Mouse (Mus musculus) c-Kit-negative CD71-positive TER-119-positive erythroid progenitor cells, embryonic 14.5 days (primary cell): ENCODE results near the gene Guk1.

Experiments used
- DNase-seq: peaks from one replicate; pipeline ENCODE4 v3.0.0-alpha.2; 2013; ENCODE audit warnings: low read depth, low spot score

Guk1 gene

GRCm38 (mm10) chr11:59163255-59164236 is 28.5 kb downstream of the Guk1 start, which contains the start of gene Iba57:
Gene Iba57 (minus strand): TSS chr11:59163739.
- peak; percentile 94 for DNase-seq

DNA sequence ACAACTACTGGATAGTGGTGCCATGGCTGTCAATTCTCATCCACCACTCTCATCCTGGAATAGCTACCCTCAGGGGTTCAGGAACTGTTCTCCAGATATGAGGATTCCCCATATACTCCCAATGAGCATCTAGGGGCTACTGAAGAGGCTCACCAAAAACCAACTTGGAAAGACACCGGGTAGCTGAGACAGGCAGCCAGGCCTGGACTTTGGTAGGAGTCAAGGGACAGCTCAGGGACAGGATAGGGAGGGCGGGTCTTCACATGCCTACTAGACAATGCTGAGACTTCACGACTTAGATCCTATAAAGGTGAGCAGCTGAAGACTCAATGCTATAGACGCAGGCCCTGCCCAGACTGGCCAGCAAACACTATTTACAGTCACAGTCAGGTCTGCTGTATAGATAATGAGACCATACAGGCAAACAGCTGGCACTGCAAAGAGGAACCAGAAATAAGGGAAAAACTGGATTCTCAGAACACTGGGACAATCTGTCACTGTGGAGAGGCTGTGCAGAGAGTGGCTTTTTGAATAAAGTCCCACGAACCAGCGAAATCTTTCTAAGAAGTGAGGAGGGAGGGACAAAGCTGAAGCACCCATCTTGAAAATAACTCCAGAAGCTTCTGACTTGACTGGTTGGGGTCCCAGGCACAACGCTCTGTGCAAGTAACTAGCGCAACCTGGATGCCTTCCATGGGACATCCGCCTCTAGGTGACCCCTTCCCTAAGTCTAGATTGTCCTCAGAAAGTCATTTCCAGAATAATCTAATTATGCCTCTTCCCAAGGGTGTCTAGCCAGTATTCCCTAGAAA is 29.4 kb downstream of the Guk1 start:
- peak; percentile 59 for DNase-seq

- no peak for DNase-seq
Observed at GRCm38 (mm10) chr11:59161398-59161797, 30.6 kb downstream of the Guk1 start.

GRCm38 (mm10) chr11:59159558-59159957 is 32.5 kb downstream of the Guk1 start:
- no peak for DNase-seq

DNA sequence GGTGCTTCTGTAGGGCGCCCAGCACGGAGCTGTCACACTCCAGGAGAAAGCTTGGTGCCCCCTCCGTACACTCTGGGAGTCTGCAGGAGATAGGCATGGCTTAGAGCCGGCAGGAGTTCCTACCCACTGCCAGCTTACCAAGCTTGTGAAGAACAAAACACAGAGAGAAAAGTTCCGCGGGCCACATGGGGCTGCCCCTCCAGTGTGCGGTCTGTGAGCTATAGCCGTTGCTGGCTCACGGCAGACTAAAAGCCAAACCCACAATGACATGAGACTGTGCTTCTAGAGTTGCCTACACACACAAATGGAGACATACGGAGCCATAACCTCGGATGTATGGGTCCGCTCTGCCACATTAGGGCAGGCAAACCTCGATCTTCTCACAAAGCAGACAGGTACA is 32.9 kb downstream of the Guk1 start:
- DNase-seq = no peak

- no peak for DNase-seq
Observed at GRCm38 (mm10) chr11:59155900-59156299, 36.1 kb downstream of the Guk1 start.

- no peak for DNase-seq
Observed at GRCm38 (mm10) chr11:59154220-59154619, 37.8 kb downstream of the Guk1 start.

DNA sequence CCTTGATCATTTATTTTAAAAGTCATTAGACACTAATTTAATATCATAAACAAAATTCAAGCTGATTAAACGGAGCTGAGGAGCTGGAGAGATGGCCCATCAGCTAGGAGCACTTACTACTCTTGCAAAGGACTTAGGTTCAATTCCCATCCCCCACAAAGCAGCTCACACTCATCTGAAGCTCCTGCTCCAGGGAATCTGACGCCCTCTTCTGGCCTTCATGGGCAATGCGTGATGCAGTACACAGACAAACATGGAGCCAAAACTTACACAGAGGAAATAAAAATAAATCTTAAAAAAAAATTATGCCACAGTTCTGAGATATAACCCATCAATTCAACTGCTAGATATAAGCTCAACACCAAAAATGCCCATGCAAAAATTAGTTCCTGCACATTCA is 40.3 kb downstream of the Guk1 start:
- no peak for DNase-seq

DNA sequence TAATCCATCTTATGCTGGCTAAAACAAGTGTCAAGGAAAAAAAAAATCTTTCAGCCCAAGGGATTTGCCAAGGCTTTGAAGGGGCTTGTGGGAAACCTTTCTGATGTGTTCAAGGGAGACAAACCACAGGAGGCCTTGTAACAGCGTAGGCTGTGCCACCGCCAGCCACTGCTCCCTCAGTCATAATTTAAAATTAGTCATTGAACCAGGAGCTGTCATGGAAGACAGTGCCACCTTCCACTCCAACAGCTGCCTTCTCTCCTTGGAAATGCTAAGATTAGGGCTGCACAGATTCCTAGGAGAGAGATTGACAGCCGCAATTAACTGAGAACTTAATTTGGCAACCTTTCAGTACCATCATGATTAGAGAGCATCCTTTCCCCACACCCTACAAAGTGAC is 42.7 kb downstream of the Guk1 start:
- DNase-seq = no peak

- DNase-seq = no peak
Observed at GRCm38 (mm10) chr11:59142962-59143361, 49.0 kb downstream of the Guk1 start.

DNA sequence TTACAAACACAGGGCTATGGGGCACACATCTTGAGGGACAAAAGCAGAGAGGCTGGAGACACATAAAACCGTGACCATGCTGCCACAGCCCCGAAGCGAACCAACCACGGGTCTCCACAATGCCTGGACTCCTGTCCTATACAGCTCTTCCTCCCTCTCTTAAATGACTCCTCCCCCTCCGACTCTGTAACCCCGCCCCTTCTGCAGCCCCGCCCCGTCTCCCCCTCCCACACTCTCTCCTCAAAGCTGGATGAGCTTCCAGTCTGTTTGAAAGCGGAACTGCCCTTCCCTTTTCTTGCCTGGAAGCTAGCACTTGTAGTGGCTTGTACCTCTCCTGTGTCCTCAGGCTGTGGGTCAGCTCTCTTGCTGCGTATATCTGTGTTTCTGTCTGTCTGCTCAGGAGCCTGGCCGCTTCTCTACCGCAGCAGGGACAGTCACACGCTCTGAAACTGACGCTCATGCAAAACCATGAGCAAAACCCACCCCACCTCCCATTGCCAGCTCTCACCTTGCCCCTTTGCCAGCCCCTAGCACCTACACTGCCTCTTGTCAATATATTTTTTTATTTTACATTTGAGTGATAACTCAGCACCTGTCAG is 50.1 kb downstream of the Guk1 start:
- DNase-seq = no peak

DNA sequence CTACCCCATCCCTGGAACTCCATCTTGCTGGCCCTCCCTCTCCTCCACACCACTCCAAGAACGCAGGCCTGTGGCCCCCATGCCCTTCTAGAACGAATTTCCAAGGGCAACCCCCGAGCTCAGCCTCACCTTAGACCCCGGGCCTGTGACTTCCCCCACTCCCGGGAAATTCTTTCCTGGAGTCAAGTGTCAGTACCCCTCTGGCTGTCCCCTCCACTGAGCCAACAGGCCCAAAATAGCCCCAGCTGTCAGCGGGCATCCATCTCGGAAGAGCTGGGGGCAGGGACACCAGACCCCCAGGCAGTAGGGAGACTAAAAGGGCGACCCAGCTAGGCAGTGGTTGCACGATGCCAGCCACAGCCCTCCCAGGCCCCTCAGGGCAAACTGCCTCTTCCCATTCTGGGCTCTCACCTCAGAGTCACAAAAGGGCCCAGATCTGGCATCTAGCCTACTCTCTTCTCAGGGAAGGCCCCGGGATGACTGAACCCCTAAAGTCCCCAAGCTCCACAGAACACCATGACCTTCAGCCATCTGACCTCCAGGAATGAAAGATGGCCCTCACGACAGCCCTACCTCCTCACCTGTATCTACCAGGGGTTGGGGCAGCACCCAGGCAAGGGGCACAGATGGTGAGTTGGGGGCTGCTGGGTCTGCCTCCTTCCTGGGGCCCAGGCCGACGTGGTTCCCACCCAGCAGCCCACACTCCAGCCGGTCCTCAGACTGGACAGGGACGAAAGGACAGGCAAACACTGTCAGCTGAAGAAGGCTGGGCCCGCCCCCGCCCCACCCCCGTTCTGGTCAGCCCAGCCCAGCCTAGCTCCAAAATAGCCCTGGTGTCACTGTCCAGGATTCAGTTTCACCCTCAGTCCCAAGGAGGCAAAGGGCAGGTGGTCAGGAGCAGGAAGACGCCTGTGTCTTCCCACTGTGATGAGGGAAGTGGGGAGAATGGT is 53.2 kb downstream of the Guk1 start:
- no peak for DNase-seq

- no peak for DNase-seq
Observed at GRCm38 (mm10) chr11:59136994-59137706, 54.9 kb downstream of the Guk1 start.

GRCm38 (mm10) chr11:59135904-59136452 is 56.0 kb downstream of the Guk1 start, which contains the start of gene Obscn:
Gene Obscn (minus strand): TSS chr11:59136402.
- DNase-seq = no peak

- DNase-seq = no peak
Observed at GRCm38 (mm10) chr11:59135051-59135820, 56.8 kb downstream of the Guk1 start.

DNA sequence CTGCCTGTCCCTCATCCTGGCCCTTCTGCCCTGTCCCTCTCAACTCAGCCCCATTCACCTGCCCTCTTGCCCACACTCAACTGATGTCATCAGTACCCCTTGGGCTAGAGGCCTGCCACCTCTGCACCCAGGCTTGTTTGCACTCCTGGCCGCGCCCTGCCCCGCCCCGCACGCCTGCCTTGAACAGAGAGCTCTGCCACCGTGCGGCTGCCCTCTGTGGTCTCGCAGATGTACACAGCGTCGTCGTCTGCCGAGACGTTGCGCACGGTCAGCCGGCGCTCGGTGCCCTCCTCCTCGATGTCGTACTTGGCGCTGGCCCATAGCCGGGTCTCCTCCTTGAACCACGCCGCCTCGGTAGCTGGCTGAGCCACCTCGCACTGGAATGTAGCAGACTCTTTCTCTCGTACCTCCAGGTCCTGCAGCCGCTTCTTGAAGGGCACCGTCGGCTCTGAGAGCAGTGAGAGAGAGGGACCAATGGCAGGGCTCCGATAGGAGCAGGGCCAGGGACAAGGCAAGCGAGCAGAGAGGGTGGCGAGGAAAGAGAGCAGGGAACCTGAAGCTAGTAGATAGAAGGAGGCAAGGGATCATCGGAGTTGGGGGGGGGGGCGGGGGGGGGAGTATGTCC is 57.5 kb downstream of the Guk1 start:
- DNase-seq = no peak
